Mouse (Mus musculus): ENCODE data around the gene Gm3543. TPM values are rescaled to one million over a fixed set of nuclear protein-coding genes. Genes with fewer than 3 reads are reported as not detected.

Gm3543 gene
- not detected in 2 replicates for polyA plus RNA-seq (2012; rRNA removed)

DNA sequence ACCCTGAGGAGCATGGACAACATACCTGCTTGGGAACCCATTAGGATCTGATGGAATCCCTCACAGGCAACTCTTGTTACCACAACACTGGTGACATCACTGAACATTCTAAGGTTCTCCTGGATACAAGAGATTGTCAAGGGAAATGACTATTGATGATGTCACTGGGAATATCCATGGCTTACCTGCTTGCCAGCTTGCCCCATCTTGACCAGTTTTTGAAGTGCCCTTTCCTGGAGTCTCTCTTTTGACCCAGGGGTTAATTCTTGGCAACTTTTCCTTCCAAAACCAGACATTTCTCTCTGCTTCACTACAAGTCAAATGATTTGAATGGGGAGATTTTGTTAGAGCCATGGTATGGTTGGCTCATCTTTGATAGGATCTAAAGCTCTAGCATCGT lies at the start of gene Gm3543:
Gm3543 (minus strand) TSS at position 101 of the 400 bp plus-strand sequence.

DNA sequence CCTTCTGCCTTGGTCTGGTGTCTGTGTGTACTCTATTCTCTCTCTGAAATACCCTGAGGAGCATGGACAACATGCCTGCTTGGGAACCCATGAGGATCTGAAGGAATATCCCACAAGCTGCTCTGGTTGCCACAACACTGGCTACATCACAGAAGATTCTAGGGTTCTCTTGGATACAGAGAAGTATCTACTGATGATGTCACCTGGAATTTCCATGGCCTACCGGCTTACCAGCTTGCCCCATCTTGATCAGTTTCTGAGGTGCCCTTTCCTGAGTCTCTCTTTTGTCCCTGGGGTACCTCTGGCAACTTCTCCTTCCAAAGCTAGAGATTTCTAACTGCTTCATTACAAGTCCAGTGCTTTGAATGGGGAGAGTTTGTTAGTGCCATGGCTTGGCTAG lies 15.3 kb downstream of the Gm3543 start, which contains the start of gene Gm6401:
Gm6401 (minus strand) TSS at position 101 of the 400 bp plus-strand sequence.

DNA sequence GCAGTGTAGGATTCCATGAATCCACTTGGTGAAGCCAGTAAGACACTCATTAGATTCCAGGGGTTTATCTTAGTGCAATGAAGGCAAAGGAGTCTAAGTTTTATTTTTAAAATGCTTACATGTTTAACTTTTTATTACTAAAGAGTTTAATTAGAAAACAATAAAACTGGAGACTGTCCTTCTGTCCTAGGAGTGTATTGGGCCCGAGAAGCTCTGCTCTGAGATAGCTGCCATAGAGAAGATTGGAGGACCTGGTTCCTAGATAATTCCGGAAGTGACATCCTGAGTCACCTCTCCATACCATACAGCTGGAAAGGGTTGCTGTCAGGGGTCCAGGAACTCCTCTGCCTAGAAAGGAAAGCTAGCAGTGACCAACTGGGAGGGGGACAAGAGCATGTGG lies 39.4 kb downstream of the Gm3543 start, which contains the start of gene 1700024B05Rik:
1700024B05Rik (plus strand) TSS at position 301 of the 400 bp plus-strand sequence.

Other genes with a start within 250 kb of the Gm3543 start
- gene Gm7929, start 232.7 kb downstream of the Gm3543 start, polyA plus RNA-seq (2012; rRNA removed) = not detected in 2 replicates
- not detected in 2 replicates for gene Gm47189, start 210.9 kb downstream of the Gm3543 start, polyA plus RNA-seq (2012; rRNA removed)
- gene Gm7980, start 76.0 kb downstream of the Gm3543 start, polyA plus RNA-seq (2012; rRNA removed) = not detected in 2 replicates
- not detected in 2 replicates for gene 1700049E17Rik1, start 58.4 kb downstream of the Gm3543 start, polyA plus RNA-seq (2012; rRNA removed)
- not detected in 2 replicates for gene 1700024B05Rik, start 39.3 kb downstream of the Gm3543 start, polyA plus RNA-seq (2012; rRNA removed)
- gene Gm6401, start 15.4 kb downstream of the Gm3543 start, polyA plus RNA-seq (2012; rRNA removed) = not detected in 2 replicates
- not detected in 2 replicates for gene Gm7951, start 134.0 kb upstream of the Gm3543 start, polyA plus RNA-seq (2012; rRNA removed)
- gene Gm17027, start 179.3 kb upstream of the Gm3543 start, polyA plus RNA-seq (2012; rRNA removed) = not detected in 2 replicates
- gene Gm3573, start 207.5 kb upstream of the Gm3543 start, polyA plus RNA-seq (2012; rRNA removed) = not detected in 2 replicates